Mouse (Mus musculus) fibroblast of lung, adult 2 months (primary cell): ENCODE results near the gene Hjurp.

Experiments used
- DNase-seq: peaks from one replicate; pipeline ENCODE4 v3.0.0-alpha.2; 2011; ENCODE audit warnings: low read depth

Hjurp gene

DNA sequence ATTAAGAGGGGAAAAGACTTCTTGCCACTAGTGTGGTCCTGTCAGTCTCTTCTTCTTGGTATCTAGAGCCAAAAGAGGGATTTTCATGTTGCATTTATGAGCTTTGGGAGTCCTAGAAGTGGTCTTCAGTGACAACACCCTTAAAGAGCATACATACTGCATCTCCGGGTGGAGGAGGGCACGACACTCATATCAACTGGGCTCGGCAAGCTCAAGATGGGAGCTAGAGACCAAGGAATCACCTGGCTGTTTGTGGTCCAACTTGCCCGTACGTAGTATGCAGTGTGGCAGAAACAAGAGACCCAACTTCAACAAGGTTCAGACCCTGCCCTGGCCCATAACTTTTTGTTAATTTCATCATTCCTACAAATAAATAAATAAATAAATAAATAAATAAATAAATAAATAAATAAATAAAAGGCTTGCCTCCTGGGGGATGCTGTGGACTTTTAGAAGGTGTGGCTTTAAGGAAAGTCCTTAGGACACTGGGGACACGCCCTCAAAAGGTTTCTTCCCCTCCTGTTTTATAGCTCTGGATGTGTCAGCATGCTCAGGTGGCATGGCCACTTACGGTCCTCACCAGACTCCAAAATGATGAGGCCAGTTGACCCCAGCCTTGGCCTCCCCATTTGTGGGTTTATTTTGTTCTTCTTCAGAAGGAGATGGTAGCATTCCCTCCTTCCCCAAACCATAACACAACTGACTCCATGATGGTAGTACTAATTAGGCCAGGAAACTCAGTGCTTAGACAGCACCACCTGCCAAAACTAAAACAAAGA is 20.2 kb upstream of the Hjurp start:
- no peak for DNase-seq

DNA sequence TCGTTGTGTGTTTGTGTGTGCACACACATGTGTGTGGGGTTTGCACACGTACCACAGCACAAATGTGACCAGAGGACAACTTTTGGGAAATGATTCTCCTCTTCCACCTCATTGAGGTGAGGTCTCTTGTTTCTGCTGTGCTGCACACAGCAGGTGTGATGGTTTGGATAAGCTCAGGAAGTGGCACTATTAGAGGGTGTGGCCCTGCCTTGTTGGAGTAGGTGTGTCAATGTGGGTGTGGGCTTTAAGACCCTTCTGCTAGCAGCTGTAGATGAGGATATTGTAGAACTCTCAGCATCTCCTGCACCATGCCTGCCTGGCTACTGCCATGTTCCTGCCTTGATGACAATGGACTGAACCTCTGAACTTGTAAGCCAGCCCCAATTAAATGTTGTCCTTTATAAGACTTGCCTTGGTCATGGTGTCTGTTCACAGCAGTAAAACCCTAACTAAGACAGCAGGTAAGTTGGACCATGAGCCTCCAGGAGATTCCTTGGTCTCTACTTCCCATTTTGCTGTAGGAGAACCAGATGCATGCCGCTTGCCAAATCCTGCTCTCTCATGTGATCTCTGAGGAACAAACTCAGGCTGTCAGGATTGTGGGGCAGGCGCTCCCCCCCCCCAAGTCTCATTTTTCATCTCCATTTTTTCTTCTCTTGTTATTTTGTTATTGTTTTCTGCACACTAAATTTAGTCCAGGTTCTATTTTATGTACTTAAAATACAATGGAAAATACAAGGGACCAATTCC is 18.9 kb upstream of the Hjurp start:
- DNase-seq: no peak

DNA sequence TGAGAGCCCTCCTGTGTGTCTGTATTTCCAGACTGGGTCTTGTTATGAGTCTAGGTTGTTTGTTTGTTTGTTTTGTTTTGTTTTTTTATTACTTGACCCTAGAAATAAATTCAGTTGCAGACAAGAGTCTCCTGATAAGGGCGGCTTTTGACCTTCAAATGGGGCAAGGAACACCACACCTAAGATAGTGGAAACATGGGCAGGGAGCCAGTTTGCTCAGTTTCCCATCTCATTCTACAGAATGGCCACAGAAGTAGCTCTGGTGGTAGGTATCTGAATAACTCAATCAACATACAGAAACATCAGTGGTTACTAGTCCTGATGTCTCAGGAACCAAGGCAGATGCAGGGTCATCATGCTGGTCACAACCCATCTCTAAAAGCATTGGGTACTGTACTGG is 17.2 kb upstream of the Hjurp start:
- DNase-seq: no peak

DNA sequence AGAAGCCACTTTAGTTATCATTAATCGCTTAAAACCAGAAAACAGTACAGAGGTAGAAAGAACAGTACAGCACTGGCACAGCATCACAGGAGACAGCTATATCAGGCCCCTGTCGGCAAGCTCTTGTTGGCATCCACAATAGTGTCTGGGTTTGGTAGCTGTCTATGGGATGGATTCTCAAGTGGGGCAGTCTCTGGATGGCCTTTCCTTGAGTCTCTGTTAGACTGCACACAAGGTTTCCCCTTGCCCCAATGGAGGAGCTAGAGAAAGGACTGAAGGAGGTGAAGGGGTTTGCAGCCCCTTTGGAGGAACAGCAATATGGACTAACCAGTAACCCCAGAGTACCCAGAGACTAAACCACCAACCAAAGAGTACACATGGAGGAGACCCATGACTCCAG is 14.6 kb upstream of the Hjurp start:
- DNase-seq: no peak

DNA sequence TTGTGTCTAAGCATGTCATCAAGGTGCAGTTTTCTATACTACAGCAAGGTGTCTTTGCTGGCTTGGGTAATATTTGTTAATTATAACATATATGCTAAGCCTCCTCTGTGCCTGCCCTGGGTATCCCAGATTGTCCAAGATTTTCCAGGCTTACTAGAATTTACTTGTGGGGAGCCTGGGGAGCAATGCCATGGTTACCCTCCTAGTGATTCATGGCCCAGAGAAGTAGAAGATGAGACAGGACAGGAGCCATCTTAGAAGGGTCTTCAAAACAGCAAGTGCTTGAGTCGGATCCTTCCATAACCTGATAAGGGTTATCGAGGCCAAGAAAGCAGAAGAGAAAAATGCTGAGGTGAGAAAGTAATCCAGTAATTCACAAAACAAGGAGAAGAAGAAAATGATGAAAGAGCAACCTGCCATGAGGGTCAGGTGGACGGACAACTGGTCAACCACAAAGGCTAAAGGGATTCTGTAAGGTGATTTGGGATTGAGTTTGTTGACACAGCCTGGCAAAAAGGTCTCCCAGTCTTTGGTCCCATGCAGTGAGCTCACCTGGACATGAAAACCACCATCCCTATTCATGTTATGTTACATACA is 14.1 kb upstream of the Hjurp start:
- DNase-seq: no peak

DNA sequence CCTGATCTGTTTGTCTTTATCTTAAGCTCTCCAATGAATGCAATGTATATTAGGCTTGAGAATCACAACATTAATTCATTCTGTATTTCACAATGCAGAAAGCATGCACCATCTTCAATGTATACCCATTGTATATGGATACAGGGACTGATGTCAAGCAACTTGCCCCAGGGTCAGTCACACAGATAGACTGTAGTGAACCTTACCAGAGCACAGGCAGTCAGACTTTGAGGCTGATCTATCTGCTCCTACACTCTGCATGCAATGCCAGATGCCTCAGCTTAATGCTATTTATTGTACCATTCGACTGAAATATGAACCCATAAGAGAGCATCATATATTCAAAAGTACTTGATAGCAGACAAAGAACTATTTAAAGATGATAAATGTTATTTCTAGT is 13.1 kb upstream of the Hjurp start:
- no peak for DNase-seq

DNA sequence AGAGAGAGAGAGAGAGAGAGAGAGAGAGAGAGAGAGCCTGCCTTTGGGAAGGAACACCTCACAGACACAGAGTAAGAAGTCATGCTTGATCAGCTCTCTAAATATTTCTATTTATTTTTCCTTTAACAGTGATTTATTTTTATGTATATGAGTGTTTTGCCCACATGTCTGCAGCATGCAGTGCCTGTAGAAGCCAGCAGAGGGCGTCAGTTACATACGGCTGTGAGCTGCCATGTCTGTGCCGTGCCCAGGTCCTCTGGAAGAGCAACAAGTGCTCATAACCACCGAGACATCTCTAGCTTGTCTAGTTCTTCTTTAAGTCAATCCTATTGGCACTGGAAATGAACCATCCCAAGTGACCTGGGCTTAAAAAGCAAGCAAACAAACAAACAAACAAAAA is 12.5 kb upstream of the Hjurp start:
- DNase-seq: no peak

DNA sequence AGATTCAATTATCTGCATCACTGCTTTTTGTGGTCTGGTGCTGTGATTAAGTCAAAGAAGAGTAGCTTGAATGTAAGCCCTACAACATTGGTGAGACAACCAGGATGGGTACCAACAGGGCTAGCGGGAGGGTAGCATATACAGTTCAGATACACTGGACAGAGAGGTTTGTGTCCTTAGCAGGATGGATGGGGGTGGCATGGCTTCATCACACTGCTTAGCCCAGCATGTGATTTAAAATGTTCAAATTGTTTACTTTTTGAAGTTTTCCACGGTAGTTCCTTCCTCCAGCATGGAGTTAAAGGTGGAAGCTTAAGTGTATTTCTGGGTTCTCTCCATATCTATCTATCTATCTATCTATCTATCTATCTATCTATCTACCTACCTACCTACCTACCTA is 11.7 kb upstream of the Hjurp start:
- DNase-seq: no peak

DNA sequence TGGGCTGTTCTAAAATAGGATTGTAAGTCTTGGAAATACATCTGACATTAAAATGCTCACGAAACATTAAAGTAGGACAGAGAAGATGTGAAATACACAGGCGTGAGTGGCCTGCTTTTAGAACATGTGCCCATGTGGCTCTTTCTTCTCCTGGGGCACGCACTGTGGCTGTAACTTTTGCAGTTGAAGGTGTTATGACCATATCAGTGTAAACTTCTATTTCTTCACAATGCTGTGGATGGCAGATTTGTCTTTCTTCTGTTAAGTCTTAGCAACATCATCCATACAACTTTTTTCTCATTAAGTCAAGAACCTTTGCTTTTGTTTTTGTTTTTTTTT is 11.3 kb upstream of the Hjurp start:
- DNase-seq: no peak

DNA sequence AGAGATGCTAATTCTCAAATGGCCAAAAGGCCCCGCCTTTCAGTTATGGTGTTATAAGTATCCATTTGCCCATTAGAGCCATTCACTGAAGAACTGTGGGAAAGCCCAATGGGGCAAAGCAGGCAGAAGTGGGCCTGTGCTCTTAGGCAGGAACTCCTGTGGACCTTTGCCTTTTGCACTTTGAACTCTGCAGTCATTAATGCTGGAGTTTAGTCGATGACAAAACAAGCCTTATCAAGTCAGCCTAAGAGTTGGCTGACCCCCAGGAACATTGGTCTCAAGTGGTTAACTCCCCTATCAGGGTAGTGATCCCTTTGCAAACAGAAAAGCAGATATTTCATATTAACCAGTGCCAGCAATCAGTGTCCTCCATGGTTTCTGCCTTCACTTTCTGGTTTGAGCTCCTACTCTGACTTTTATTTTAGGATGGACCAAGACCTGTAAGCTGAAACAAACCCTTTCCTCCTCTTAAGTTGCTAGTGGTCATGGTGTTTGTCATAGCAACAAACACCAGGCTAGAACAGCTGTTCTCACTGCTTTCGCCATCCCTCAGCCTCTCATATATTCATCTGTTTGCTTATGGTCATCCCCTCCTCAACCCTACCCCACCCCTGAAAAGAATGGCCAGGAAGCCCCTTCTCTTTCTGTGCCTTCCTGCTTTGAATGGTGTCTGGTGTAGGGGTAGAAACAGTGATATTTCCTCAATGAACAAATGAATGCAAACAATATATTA is 10.8 kb upstream of the Hjurp start:
- DNase-seq: no peak

DNA sequence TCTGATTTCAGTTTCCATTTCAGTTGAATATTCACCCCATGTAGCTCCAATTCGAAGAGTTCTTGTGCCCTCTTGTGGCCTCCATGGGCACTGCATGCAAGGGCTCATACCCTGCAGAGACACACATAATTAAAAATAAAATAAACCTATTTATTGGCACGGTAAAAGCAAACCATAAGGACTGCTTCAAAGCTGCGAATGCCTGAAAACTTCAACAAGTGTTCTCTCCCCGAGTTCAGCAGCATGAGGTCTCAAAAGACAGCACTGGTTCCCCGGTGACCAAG is 10.2 kb upstream of the Hjurp start:
- DNase-seq: peak; percentile 57

DNA sequence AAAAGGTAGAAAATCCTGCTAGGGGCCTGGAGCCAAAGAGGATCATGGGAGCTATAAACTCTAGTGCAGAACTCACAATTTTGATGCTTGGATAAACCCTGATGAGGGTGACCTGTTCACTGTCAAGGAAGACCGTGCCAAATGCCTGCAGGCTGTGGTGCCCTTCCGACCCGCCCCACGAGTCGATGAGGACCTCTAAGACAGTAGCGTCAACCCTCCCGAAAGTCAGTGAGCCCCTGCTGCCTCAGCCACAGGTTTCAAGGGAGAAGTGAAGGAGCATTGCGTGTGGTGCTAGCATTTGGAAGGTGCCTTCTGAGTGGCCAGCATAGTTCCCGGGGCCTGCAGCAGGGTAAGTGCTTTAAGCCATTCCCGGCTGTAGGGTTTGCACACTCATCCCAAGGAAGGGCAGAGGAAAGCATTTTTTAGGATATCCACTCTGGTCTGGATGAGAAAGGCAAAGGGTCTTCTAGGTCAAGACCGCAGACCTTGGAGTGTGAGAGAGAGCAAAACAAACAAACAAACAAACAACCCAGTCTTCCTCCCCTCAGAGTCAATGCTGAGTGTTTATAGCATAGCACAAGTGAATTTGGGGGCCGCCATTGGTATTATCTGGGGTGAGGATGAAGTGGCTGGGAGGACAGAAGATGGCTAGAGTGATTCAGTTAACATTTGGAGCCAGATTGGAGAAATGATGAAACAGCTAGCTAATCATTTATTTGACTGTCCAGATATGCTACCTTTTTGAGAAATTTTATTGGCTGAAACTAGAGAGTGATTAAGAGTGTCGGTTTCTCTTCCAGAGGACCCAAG is 9.7 kb upstream of the Hjurp start:
- DNase-seq: no peak

DNA sequence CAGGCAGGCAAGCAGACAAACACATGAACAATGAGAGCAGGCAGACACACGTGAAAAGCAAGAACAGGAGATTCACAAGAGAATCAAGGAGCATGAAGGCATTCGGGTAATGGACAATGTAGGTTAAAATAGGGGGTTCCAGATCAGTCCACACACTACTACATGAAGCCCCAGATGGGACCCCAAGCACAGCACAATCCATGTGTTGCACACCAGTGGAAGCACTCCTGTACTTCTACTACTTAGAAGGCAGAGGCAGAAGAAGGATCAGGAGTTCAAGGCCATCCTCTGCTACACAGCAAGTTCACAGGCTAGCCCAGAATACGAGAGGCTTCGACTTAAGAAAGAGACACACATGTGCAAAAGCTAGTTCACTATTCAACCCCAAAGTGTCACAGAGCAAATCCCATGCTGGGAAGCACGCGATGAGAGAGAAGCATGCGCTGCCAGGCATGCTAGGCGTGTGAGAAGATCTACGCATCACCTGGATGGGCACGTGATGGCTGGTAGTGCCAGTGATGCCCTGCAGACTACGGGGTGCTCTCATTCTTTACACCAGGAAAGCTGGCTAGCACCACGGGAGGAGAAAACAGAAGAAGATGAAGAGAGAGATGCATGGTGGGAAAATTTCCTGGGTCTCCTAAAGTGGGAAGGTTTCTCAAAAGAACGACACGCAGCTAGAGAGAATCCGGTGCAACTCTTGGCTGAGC is 8.9 kb upstream of the Hjurp start:
- DNase-seq: no peak

DNA sequence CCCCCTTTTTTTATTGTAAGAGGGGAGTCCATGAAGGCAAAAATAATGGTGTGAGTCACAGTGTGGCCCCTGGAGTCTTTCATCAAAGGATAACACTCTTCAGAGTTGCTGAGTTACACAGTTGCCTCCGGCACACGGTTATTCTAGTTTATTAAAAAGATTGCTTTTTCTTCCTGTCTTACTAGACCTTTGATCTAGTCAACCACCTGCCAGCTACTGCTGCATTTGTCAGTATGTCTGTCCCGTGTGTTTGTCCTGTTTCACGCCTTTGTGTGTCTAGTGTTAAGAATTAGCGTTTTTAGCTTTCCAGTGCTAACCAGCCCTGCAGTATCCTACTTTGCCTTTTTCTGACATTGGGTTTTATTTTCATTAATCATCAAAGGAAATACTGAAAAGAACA is 8.2 kb upstream of the Hjurp start:
- no peak for DNase-seq

DNA sequence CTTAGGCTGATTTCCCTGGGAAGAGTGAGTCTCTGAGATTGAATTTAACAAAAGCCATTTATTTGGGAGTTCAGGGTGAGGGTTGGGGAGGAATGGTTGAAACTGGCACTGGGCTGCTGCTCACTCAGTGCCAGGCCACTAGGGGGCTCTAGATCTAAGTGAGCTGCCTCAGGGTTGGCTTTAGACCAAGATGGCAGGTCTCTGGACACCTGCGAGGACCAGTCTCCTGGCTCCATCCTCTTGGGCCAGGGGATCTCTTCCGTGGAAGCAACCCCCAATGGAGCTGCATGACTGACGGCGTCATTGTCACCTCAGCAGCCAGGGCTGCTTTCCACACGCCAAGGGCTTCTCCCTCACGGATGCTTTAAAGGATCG is 7.5 kb upstream of the Hjurp start:
- no peak for DNase-seq

DNA sequence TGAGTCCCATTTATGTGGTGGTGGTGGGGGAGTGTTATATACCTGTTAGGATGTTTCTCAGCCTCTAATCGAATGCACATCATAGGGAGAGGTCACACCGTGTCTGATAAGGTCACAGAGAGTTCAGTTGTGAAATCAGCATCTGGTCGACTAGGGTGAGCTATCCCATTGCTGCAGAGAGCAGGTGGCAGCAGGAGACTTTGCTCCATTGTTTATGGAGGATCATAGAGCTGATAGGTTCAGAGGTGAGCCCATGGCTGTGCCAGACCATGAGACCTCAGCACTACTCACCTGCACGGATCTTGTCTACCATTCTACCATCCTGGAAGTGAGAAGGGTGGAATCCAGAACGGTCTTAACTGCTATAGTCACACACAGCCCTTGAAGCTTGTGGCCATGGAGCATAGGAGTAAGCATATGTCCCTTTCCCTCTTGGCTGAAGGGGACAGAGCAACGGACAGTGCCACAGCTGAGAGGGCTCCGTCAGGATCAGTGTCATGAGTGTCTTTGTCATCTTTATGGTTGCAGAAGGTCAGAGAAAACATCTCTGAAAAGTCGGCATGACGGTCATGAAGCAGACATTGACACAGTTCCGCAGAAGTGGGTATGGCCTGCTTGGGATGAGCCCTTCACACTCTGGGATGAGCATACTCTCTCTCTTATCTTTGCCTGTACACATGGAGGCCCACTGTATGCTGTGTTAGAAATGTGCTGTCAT is 7.0 kb upstream of the Hjurp start:
- DNase-seq: no peak

DNA sequence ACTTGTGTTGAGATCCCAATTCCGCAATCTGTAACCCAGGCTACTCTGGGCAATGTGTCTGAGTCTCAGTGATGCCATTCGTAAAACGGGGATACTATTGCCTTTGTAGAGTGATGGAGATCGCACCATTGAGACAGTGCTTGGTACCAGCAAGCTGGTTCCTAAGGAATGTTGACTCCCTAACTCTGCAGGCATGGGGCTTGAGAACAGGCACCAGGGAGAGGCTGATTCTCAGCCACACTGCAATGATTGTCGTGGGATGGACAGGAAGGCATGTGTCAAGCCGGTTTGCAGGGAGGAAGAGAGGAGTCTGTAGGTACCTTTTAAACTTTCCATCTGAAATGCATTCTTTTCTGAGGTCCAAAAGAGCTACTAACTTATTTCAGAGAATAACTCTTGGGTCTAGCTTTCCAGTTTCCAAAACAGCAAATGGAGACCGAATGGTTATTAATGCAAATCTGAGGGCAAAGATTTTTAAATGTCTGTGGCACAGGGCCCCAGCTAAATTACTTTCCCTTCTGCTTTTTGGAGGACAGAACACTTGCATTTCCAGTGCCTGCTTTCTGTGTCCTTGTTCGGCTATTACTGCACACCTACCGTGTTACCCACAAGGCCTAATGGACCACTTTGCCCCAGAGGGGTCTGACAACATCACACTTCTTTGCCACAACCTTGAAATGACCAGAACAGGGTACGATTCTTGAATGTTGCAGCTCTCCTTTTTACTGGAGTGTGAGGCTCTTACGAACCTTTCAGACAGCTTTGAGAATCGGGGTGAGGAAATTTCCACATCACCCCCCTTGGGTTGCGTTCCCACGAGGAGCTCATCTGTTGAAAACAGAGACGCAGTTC is 6.2 kb upstream of the Hjurp start:
- DNase-seq: no peak

DNA sequence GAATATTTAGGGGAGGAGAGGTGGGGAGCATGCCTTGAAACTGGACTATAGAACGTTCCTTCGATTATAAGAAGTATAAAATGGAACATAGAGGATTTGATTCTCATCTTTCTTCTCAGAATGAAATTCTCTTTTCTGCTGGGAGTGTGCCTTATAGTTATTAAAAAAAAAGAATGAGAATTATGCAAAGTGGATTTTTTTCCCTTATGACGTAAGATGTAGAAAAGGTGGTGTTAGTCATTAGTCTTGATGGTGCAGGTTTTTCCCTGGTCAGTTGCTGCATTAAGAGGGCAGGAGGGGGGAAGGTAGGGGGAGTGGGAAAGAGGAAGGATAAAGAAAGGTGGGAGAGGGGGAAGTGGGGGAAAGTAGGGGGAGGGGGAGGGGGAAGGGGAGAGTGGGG is 4.9 kb upstream of the Hjurp start:
- DNase-seq: no peak

DNA sequence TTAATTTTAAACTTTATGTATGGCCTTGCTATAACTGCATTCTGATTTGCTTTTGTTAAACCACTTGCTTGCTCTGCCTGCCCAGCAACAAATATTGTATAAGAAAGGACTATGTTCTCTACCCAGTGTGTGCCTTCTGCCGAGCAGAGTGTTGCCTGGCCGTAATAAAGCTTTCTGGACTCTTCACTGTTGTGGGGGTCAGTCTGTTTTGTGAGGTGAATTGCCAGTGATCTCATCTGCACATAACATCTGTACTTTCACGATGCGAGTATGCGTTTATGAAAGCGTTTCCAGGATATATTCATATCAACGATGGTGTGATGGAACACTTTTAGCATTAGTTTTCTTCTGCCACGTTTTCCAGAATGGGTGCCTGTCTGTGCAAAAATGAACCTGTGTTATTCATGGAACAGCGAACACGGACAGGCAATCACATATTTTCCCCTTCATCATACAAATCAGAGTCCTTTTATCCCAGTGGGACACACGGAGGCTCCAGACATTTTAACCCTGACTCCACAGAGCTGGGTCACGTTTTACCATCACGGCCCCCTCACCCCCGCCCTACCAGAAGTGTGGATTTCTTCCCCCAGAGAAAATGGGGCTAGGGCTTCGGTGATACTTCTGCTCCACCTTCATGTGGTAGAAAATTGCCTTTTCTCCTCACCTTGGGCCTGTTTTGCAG is 2.7 kb upstream of the Hjurp start:
- no peak for DNase-seq
